Mouse (Mus musculus) midbrain, embryonic 16.5 days (tissue): ENCODE measurements around the gene Prickle2. TPM values are rescaled to one million over a fixed set of nuclear protein-coding genes. Genes with fewer than 3 reads are reported as not detected.

Experiments
- ATAC-seq: fragments of 200-750 bp; cut with Nextera tagmentation; 2 replicates; pipeline ENCODE4 v1.8.0; 2017; ENCODE audit warnings: moderate TSS enrichment
- H3K27ac ChIP-seq: fragments of 300-500 bp; sonication (generic); 2 replicates; pipeline ENCODE4 v1.5.1; 2014; ENCODE audit warnings: mild to moderate bottlenecking, low read length, mixed read lengths
- H3K27me3 ChIP-seq: fragments of 300-500 bp; sonication (generic); 2 replicates; pipeline ENCODE4 v1.6.1; 2014; ENCODE audit warnings: low read depth, low read length, mixed read lengths; ENCODE audit not compliant: control insufficient read depth, insufficient read depth
- H3K36me3 ChIP-seq: fragments of 300-500 bp; sonication (generic); 2 replicates; pipeline ENCODE4 v1.6.1; 2014; ENCODE audit warnings: mild to moderate bottlenecking, low read length, moderate library complexity, mixed read lengths; ENCODE audit not compliant: control insufficient read depth, insufficient read depth
- H3K4me1 ChIP-seq: fragments of 300-500 bp; sonication (generic); 2 replicates; pipeline ENCODE4 v1.6.1; 2014; ENCODE audit warnings: mild to moderate bottlenecking, low read length, mixed read lengths; ENCODE audit not compliant: control insufficient read depth, insufficient read depth
- H3K4me2 ChIP-seq: fragments of 300-500 bp; sonication (generic); 2 replicates; pipeline ENCODE4 v1.6.1; 2014; ENCODE audit warnings: mild to moderate bottlenecking, low read length, mixed read lengths
- H3K4me3 ChIP-seq: fragments of 300-500 bp; sonication (generic); 2 replicates; pipeline ENCODE4 v1.5.1; 2014; ENCODE audit warnings: low read depth, mild to moderate bottlenecking, low read length, moderate library complexity, mixed read lengths
- H3K9ac ChIP-seq: fragments of 300-500 bp; sonication (generic); 2 replicates; pipeline ENCODE4 v1.6.1; 2014; ENCODE audit warnings: low read depth, low read length, mixed read lengths
- H3K9me3 ChIP-seq: fragments of 300-500 bp; sonication (generic); replicated peaks from 2 replicates; pipeline ENCODE4 v1.6.1; 2014; ENCODE audit warnings: mild to moderate bottlenecking, low read length, mixed read lengths; ENCODE audit not compliant: control insufficient read depth, poor library complexity, severe bottlenecking
- WGBS: fragments of 180-500 bp; shearing (Covaris S2); extraction: QIAGEN DNeasy Blood & Tissue Kit; methylation state at CpG from one replicate; pipeline ENCODE4 v1.1.7; 2014; 5-methylcytosine and 5-hydroxymethylcytosine counted together
- polyA plus RNA-seq: library from polyadenylated mRNA; unstranded; fragments of >200 nt; fragmentation: Nextera tagmentation; extraction: Ambion mirVana; gene quantifications from 2 replicates; pipeline ENCODE4 v1.2.1, GENCODE M21; 2015

Prickle2 gene
- 15.9 and 16.5 TPM in 2 replicates for polyA plus RNA-seq

DNA sequence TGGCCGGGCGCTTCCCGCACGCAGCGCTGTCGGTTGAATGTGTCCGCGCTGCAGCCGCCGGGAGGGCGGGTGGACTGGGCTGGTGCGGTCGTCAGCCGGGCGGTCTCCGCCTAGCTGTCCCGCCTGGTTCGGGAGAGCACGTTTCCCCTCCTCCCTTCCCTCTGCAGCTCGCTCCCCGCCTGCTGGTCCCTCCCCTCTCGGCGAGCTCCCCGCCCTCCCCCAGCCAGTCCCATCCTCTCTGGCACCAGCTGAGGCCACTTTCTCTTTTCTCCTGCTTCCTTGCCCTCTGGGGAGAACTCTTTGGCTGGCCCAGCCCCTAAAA is at the start of gene Prickle2:
Gene Prickle2 (minus strand): TSS at position 11 of the 322 bp plus-strand sequence.
- H3K4me1 ChIP-seq, result peaks cover 10% of the 10 kb centered on the region; the same call in 1 of the 2 replicates
- peak; percentile 86 for ATAC-seq
- no peaks in the 10 kb centered on the region for H3K36me3 ChIP-seq
- peak within 1 kb of the TSS; percentile 66 for H3K27ac ChIP-seq
- H3K9ac ChIP-seq, result peak within 1 kb of the TSS; percentile 78
- WGBS, result 0% methylated on average over 18 of the region's 24 CpGs
- no peaks in the 10 kb centered on the region for H3K9me3 ChIP-seq
- H3K27me3 ChIP-seq, result no peaks in the 10 kb centered on the region
- peak within 1 kb of the TSS; percentile 68 for H3K4me2 ChIP-seq
- H3K4me3 ChIP-seq, result peak within 1 kb of the TSS; percentile 63

DNA sequence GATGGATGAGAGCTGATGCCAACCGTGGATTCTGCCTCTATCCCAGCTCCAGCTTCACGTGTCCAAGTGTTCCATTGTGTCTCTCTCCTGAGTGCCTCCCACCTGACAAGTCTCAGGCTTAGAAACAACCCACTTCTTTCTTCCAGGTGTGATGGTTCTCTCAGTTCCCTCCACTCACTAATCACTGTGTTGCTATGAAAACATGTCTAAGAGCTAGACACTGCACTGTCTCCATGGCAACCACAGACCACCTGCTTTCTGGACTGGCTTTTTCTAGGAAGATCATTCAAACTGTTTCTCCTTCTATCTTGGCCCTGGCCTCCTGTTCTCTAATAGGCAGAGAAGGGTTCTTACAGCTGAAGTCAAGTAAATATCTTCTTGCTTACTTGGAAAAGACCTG is 46.8 kb upstream of the Prickle2 start:
- peaks cover 7% of the 10 kb centered on the region for H3K4me1 ChIP-seq
- H3K27ac ChIP-seq, result peak overlapping the region; percentile 57

DNA sequence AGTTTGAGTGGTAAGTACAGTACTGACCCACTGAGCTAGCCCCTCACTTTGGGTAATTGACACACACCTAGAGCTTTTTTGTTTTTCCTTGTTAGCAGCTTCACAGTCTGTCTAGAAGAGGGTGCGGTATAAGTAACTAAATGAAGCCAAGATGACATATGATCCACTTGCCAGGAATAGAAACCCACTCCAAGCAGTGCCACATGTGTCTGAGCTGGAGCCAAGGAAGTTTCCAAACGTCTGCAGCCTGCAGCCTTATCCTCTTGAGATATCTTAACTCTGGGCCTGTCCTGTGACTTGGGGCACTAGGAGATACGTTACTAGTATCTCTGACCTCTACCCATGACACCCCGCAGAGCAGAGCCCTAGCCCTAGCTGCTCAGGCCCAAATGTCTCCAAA is 43.5 kb upstream of the Prickle2 start:
- 69% methylated on average over 4 of the region's 4 CpGs for WGBS
- no peak overlapping the region for H3K9ac ChIP-seq
- H3K27ac ChIP-seq, result no peak overlapping the region
- no peak for ATAC-seq
- H3K4me1 ChIP-seq, result peaks cover 7% of the 10 kb centered on the region
- H3K4me3 ChIP-seq, result no peak overlapping the region
- no peaks in the 10 kb centered on the region for H3K36me3 ChIP-seq
- H3K4me2 ChIP-seq, result no peak overlapping the region
- H3K27me3 ChIP-seq, result no peaks in the 10 kb centered on the region
- no peaks in the 10 kb centered on the region for H3K9me3 ChIP-seq

More for the DNA sequence above, 46.8 kb upstream of the Prickle2 start:
- no peak overlapping the region for H3K4me3 ChIP-seq
- H3K9me3 ChIP-seq, result no peaks in the 10 kb centered on the region
- H3K36me3 ChIP-seq, result no peaks in the 10 kb centered on the region
- H3K27me3 ChIP-seq, result no peaks in the 10 kb centered on the region
- H3K9ac ChIP-seq, result no peak overlapping the region
- 63% methylated on average over 2 of the region's 2 CpGs for WGBS
- ATAC-seq, result peak; percentile 73; the same call in 1 of the 2 replicates
- no peak overlapping the region for H3K4me2 ChIP-seq

DNA sequence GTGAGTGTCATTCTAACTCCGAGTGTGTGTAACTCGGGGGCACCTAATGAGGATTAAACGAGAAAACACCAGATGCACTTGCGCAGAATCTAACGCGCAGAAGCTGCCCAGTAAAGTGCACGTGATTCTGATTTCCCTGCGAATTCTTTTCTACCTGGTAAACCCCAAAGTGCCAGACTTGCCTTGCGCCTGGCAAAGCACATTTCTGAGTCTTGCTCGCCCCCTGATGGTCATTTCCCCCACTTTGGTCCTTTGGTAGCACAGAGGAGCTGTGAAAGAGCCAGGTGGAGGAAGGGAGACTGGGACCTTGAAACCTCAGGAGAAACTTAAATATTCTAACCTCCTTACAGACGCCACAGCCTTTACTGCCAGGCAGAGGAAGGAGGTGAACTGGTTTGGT is 37.6 kb upstream of the Prickle2 start:
- Histone ChIP-seq H3K27me3 (no peaks in the 10 kb centered on the region), H3K9ac (0 out of 2 replicates have a peak overlapping the region, but pooled peaks have one; percentile 24)

DNA sequence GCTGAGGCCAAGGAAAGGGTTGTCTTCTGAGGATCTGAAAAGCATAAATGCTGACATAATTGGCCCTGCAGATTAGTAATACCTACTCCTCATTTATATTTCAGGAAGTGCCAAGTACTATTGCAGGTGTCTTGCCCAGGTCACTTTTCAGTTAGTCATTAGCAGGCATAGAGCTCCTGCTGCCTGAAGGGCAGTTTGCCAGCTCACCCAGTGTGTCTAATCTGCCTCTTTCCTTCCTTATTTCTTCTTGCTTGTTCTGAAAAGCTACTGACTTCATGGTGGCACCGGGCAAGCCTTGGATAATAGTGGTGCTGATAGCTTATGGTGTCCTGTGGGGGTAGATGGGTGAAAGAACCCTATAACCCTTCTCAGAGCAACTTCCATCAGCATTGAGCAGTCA is 31.2 kb upstream of the Prickle2 start:
- 90% methylated on average over 1 of the region's 1 CpGs for WGBS

More for the DNA sequence above, 37.6 kb upstream of the Prickle2 start:
- no peak overlapping the region for H3K27ac ChIP-seq
- no peaks in the 10 kb centered on the region for H3K36me3 ChIP-seq
- ATAC-seq, result peak; percentile 89
- peaks cover 3% of the 10 kb centered on the region; the same call in 1 of the 2 replicates for H3K4me1 ChIP-seq
- peak overlapping the region; percentile 7; the same call in 1 of the 2 replicates for H3K4me3 ChIP-seq
- 7% methylated on average over 11 of the region's 11 CpGs for WGBS
- no peaks in the 10 kb centered on the region for H3K9me3 ChIP-seq
- H3K4me2 ChIP-seq, result peak overlapping the region; percentile 49

DNA sequence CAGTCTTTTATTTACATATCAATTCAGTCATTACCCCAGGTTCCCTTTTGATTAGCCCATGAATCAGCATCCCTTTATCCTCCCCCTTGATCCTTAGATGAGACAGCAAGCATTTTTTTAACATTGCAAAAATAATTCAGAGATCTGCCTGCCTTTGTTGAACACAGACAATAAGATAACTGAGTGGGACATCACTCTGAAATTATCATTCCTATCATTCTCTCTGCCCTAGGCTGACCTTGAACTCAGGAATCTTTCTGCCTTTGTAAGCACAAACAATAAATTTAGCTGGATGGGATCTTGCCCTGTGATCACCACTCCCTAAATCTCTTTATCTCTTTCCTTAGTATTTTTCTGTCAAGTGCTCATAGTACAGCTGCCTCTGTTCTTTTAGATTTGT is 27.7 kb upstream of the Prickle2 start:
- H3K9ac ChIP-seq, result no peak overlapping the region
- H3K4me2 ChIP-seq, result no peak overlapping the region
- no peak overlapping the region for H3K4me3 ChIP-seq
- H3K4me1 ChIP-seq, result peaks cover under 1% of the 10 kb centered on the region; the same call in 1 of the 2 replicates
- no peak for ATAC-seq
- H3K9me3 ChIP-seq, result peaks cover 5% of the 10 kb centered on the region
- no peak overlapping the region for H3K27ac ChIP-seq
- no peaks in the 10 kb centered on the region for H3K27me3 ChIP-seq
- H3K36me3 ChIP-seq, result no peaks in the 10 kb centered on the region

More for the DNA sequence above, 31.2 kb upstream of the Prickle2 start:
- no peaks in the 10 kb centered on the region for H3K4me1 ChIP-seq
- H3K4me2 ChIP-seq, result no peak overlapping the region
- no peak overlapping the region for H3K4me3 ChIP-seq
- H3K36me3 ChIP-seq, result no peaks in the 10 kb centered on the region
- no peak overlapping the region for H3K9ac ChIP-seq
- no peak overlapping the region for H3K27ac ChIP-seq
- peaks cover 5% of the 10 kb centered on the region for H3K9me3 ChIP-seq
- H3K27me3 ChIP-seq, result no peaks in the 10 kb centered on the region
- ATAC-seq, result no peak

DNA sequence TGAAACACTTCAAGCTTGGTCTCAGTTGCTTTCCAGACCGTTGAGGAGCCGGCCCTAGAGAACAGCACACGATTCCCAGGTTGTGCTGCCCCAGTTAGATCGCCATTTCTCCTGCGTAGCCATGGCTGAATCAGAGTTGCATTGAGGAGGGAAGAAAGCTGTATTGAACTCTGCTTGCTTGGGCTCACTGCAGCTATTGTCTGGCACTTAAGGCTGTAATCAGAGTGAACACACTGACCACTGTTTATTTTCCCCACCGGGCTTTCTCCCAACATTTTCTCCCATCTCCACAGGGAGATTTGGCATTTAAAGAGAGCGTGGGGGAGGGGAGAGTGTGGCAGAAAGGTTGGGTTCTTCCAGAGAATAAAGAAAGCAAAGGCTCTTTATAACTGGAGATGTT is 22.6 kb upstream of the Prickle2 start:
- ATAC-seq, result no peak
- H3K36me3 ChIP-seq, result no peaks in the 10 kb centered on the region
- H3K4me3 ChIP-seq, result no peak overlapping the region
- 32% methylated on average over 7 of the region's 7 CpGs for WGBS
- no peaks in the 10 kb centered on the region; the same call in 1 of the 2 replicates for H3K9me3 ChIP-seq
- H3K4me2 ChIP-seq, result 0 out of 2 replicates have a peak overlapping the region, but pooled peaks have one; percentile 24
- no peaks in the 10 kb centered on the region for H3K27me3 ChIP-seq
- H3K27ac ChIP-seq, result peak overlapping the region; percentile 69
- H3K4me1 ChIP-seq, result peaks cover 17% of the 10 kb centered on the region
- H3K9ac ChIP-seq, result peak overlapping the region; percentile 27; the same call in 1 of the 2 replicates

DNA sequence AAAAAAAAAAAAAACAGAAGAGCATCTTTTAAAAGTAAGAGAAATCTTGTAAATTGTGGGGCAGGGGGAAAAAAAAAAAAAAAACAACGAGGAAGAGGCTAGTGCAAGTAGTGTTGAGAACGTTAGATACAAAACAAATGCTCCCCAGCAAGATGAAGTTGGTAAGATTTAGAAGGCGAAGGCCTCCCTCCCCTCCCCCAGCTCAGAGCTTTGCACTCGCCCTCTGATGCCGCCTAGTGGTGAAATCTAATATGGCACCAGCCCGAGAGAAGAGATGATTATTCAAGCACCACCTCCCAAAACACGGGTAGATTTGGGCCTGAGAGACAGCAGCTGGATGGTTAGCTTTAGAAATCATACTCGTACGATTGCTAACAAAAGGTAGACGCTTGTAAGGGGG is 22.1 kb upstream of the Prickle2 start:
- Histone ChIP-seq H3K36me3 (no peaks in the 10 kb centered on the region), H3K4me2 (0 out of 2 replicates have a peak overlapping the region, but pooled peaks have one; percentile 24), H3K27ac (peak overlapping the region; percentile 69), H3K9me3 (no peaks in the 10 kb centered on the region), H3K27me3 (no peaks in the 10 kb centered on the region), H3K9ac (peak overlapping the region; percentile 27; the same call in 1 of the 2 replicates), H3K4me3 (no peak overlapping the region), H3K4me1 (peaks cover 17% of the 10 kb centered on the region)
- WGBS, result 1% methylated on average over 10 of the region's 10 CpGs
- no peak for ATAC-seq

DNA sequence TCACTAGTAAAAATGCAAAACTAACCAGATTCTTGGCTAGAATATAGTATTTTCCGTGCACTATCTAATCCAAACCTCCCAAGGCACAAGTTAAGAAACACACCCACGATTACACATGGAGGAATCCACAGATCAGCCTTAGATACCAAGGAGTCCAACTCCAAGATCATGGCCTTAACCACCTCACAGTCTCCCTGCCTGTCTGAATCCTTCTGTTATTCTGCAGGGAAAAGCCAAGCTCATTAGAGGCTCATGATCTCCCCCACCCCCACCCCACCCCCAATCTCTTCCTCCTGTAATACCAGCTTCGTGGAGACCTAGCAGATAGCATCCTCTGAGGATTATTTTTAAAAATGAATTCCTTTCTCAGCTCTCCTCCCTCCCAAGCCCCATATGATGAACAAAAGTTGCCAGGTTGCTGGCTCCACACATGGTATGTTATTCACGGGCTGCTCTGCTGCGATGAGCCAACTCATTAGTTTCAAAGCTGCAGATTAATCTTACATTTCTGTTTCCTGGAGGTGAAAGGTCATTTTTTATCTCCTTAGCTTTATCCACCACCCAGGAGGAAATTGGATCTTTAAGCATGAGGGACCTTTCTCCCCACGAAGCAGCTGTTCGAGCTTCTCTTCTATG is 21.5 kb upstream of the Prickle2 start:
- no peaks in the 10 kb centered on the region for H3K36me3 ChIP-seq
- H3K9ac ChIP-seq, result no peak overlapping the region
- 10% methylated on average over 7 of the region's 7 CpGs for WGBS
- H3K27me3 ChIP-seq, result no peaks in the 10 kb centered on the region
- H3K9me3 ChIP-seq, result no peaks in the 10 kb centered on the region
- no peak overlapping the region for H3K4me2 ChIP-seq
- peaks cover 17% of the 10 kb centered on the region for H3K4me1 ChIP-seq
- no peak for ATAC-seq
- H3K27ac ChIP-seq, result 0 out of 2 replicates have a peak overlapping the region, but pooled peaks have one; percentile 12
- no peak overlapping the region for H3K4me3 ChIP-seq
